Mouse (Mus musculus) G1E (cell line): ENCODE measurements around the gene Eno2.

Experiments used
- CTCF ChIP-seq: IDR thresholded peaks from 2 replicates; pipeline ENCODE4 v1.5.1; 2012; ENCODE audit warnings: low read depth, low read length, inconsistent platforms, mixed read lengths
- GATA1 ChIP-seq: IDR thresholded peaks from 2 replicates; pipeline ENCODE4 v1.6.1; 2012; ENCODE audit warnings: borderline replicate concordance, low read length, inconsistent platforms, mixed read lengths
- TAL1 ChIP-seq: conservative IDR thresholded peaks from 2 replicates; pipeline ENCODE4 v1.6.1; 2012; ENCODE audit warnings: low read depth, low read length, inconsistent platforms, mixed read lengths

DNA sequence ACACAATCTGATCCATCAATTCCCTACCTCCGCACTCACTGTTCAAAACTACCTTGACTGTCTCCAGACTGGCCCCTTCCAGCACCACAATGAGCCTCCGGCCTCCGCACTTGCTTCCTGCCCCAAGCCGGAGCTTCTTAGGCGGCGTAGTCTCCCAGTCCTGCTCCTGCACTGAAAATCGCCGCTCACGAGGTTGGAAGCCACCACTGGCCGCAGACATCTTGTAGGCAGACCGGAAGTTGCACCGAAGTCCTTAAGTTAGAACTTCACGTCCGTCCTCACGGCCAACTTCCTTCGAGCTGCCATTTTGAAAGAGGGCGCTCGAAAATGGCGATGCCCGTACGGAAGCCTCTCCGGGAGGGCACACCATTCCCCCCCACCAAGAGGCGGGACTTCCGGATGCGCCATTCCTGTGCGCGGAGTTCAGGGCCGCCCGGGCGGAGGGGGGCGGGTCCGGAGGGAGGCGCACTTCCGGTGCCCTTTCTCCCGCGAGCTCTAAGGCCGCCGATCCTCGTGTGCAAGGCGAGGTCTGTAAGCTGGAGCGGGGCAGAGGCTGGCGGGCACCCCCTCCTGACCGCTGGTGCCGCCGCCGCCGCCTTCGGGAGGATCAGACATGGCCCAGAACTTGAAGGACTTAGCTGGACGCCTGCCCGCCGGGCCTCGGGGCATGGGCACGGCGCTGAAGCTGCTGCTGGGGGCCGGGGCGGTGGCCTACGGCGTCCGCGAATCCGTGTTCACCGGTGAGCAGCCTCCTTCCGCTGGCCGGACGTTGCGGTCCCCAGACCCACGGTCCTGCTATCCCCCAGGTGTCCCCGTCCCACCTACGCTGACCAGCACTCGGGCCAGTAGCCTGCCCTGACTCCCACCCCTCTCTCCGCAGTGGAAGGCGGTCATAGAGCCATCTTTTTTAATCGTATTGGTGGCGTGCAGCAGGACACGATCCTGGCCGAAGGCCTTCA is 57.4 kb downstream of the Eno2 start, which contains the start of the genes Emg1 and Phb2:
- no peak for TF ChIP-seq CTCF
- no peak for TF ChIP-seq TAL1
- no peak for TF ChIP-seq GATA1
